Mouse (Mus musculus) intestine, embryonic 15.5 days (tissue): ENCODE measurements at regions not wholly inside any gene's neighbourhood (a gene's known extent, or its start where the extent isn't known, plus 50 kb on each side); places are given as distances from the start of the nearest gene placed in this dataset.
A peak's percentile ranks its signal among the peaks of the same experiment; 100 is the strongest.

Experiments used
- ATAC-seq: fragments of 200-750 bp; cut with Nextera tagmentation; 2 replicates; pipeline ENCODE4 v1.8.0; 2017; ENCODE audit warnings: moderate TSS enrichment, moderate library complexity
- H3K27ac ChIP-seq: fragments of 300-500 bp; sonication (generic); 2 replicates; pipeline ENCODE4 v1.5.1; 2015; ENCODE audit warnings: mild to moderate bottlenecking, inconsistent platforms
- H3K27me3 ChIP-seq: fragments of 300-500 bp; sonication (generic); replicated peaks from 2 replicates; pipeline ENCODE4 v1.6.1; 2015; ENCODE audit warnings: inconsistent platforms
- H3K36me3 ChIP-seq: fragments of 300-500 bp; sonication (generic); 2 replicates; pipeline ENCODE4 v1.6.1; 2015; ENCODE audit warnings: inconsistent platforms
- H3K4me1 ChIP-seq: fragments of 300-500 bp; sonication (generic); replicated peaks from 2 replicates; pipeline ENCODE4 v1.6.1; 2015; ENCODE audit warnings: inconsistent platforms
- H3K4me2 ChIP-seq: fragments of 300-500 bp; sonication (generic); replicated peaks from 2 replicates; pipeline ENCODE4 v1.6.1; 2015; ENCODE audit warnings: mild to moderate bottlenecking, inconsistent platforms
- H3K4me3 ChIP-seq: fragments of 300-500 bp; sonication (generic); replicated peaks from 2 replicates; pipeline ENCODE4 v1.5.1; 2015; ENCODE audit warnings: inconsistent platforms
- H3K9ac ChIP-seq: fragments of 300-500 bp; sonication (generic); 2 replicates; pipeline ENCODE4 v1.6.1; 2015; ENCODE audit warnings: inconsistent platforms
- H3K9me3 ChIP-seq: fragments of 300-500 bp; sonication (generic); 2 replicates; pipeline ENCODE4 v1.6.1; 2016; ENCODE audit warnings: inconsistent platforms
- WGBS: fragments of 180-500 bp; shearing (Covaris S2); methylation state at CpG from one replicate; pipeline ENCODE4 v1.1.7; 2015; 5-methylcytosine and 5-hydroxymethylcytosine counted together

DNA sequence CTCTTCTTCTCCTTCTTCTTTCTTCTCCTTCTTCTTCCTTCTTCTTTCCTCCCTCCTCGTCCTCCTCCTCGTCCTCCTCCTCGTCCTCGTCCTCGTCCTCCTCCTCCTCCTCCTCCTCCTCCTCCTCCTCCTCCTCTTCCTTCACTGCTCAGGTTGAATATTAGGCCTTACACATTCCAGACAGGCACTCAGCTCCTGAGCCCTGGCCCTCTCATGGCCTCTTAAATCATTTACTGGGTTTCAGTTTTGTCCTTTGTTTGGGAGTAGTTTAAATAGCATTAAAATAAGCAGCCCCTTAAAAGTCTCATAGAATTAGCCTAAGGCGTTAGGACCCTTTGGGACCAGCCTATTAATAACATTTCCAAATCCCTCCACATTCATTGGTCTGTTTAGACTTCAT lies 57.3 kb upstream of the Armc2 start:
- Histone ChIP-seq H3K27ac (no peak overlapping the region), H3K9ac (no peak overlapping the region), H3K4me2 (no peak overlapping the region), H3K9me3 (no peaks in the 10 kb centered on the region), H3K4me1 (peaks cover 12% of the 10 kb centered on the region), H3K36me3 (no peaks in the 10 kb centered on the region), H3K27me3 (no peaks in the 10 kb centered on the region), H3K4me3 (no peak overlapping the region)
- 82% methylated on average over 6 of the region's 6 CpGs for WGBS
- no peak for ATAC-seq

DNA sequence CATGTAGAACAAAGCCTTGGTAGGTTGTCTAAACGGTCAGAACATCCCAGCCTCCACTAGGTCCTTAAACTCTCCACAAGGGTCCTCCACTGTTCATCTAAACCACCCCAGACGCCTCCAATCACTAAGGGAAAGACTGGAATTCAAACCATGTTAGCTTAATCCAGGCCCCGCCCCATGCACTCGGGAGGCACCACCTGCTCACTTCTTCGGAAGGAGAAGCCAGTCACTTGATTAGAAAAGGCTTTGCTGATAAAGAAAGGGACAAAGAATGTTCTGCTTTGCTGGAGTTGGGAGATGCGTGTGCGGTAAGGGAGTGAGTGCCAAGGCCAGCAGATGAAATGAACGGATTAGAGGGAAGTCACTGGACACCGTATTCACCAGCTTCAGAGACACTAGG lies 54.5 kb upstream of the Armc2 start:
- Histone ChIP-seq H3K4me2 (peak overlapping the region; percentile 35), H3K4me1 (peaks cover 12% of the 10 kb centered on the region), H3K27ac (no peak overlapping the region), H3K9me3 (no peaks in the 10 kb centered on the region), H3K9ac (no peak overlapping the region), H3K36me3 (no peaks in the 10 kb centered on the region), H3K4me3 (no peak overlapping the region), H3K27me3 (no peaks in the 10 kb centered on the region)
- peak; percentile 69 for ATAC-seq
- WGBS, result 36% methylated on average over 9 of the region's 9 CpGs

DNA sequence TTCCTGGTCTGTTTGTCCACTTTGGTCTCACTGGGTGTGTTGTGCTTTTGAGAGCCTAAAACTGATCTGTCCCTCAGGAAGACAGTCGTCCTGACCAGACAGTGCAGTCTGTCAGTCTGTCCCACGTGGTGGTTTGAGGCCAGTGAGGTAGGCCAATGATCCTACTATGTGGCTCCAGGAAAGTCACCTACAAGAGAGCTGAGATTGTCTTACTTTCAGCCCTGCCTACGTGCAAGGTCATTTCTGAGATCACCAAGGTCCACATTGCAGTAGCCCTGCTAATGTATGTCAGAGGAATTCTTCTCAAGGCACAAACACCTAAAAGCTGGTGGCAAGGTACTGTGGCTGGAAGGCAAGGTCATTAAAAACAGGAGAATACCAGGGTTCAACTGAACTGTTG lies 53.9 kb upstream of the Armc2 start:
- Histone ChIP-seq H3K9ac (no peak overlapping the region), H3K27ac (no peak overlapping the region), H3K36me3 (no peaks in the 10 kb centered on the region), H3K27me3 (no peaks in the 10 kb centered on the region), H3K4me2 (no peak overlapping the region), H3K4me3 (no peak overlapping the region), H3K9me3 (no peaks in the 10 kb centered on the region), H3K4me1 (peaks cover 12% of the 10 kb centered on the region)
- WGBS, result 43% methylated on average over 3 of the region's 3 CpGs
- ATAC-seq, result 0 out of 2 replicates have a peak, but pooled peaks have one; percentile 9

DNA sequence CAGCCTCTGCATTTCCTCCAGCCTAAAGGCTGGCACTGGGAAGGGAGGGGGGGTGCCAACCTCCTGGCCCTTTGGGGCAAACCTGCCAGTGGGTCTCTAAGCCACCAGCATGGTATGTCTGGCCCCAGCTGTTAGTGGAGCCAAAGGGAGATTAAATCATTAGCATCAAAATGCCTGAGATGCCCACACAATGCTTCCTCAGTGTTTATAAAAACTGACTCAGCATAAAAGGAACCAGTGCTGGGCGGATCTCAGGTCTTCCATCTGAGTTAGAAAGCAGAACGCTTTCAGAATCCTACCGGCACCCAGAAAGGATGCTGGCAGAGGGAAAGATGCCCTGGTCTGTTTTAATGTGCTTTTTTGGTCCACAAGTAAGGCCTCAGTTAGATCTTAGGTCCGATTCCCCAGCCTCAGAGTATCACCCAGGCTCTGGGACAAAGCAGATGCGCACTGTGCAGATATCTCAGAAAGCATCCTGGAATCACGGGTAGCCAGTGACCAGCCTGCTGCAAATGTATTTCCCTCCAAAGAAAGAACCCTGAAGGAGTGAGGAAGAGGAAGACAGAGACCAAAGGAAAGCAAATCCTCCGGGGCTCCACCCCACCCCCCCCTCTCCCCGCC lies 53.3 kb upstream of the Armc2 start:
- WGBS, result 48% methylated on average over 8 of the region's 8 CpGs
- no peaks in the 10 kb centered on the region for H3K27me3 ChIP-seq
- no peaks in the 10 kb centered on the region for H3K9me3 ChIP-seq
- H3K27ac ChIP-seq, result no peak overlapping the region
- H3K4me3 ChIP-seq, result no peak overlapping the region
- ATAC-seq, result no peak
- H3K9ac ChIP-seq, result no peak overlapping the region
- no peaks in the 10 kb centered on the region for H3K36me3 ChIP-seq
- H3K4me1 ChIP-seq, result peaks cover 12% of the 10 kb centered on the region
- H3K4me2 ChIP-seq, result no peak overlapping the region

DNA sequence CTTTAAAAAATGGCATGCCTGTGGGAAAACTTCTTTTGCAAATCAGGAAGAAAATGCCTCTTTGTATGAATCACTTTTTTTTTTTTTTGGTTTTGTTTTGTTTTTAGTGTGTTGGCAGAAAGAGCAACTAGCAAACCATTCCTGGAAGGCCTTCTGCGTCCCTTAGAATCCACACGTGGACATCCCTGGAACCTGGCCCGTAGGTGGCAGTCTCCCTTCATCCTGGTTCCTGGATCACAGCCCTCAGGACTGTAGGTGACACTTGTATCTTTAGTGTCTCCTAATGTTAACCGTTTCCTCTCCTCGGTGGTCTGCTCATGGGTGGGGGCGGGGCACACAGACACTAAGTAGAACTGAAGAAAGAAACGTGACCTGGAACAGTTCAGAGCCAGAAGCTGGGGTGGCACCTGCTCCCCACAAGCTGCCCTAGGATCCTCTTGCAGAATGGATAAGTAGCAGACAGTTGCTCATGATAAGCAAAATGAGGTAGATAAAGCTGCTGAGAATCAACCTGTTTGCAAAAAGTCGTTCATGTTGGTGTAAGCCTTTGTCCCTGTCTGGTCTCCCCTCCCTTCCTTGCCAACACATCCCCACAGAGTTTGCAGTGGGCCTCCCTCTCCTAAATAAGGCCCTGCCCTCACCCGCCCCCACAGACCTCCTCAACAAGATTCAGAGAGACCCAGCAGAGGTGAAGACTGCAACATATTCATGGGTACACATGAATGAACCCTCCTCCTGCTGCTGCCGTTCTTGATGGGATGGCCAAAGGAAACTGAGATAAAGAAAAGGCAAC lies 52.6 kb upstream of the Armc2 start:
- no peak overlapping the region for H3K4me3 ChIP-seq
- 27% methylated on average over 10 of the region's 10 CpGs for WGBS
- H3K4me2 ChIP-seq, result no peak overlapping the region
- peaks cover 12% of the 10 kb centered on the region for H3K4me1 ChIP-seq
- no peaks in the 10 kb centered on the region for H3K27me3 ChIP-seq
- no peaks in the 10 kb centered on the region for H3K36me3 ChIP-seq
- no peak overlapping the region for H3K27ac ChIP-seq
- peak; percentile 65; the same call in 1 of the 2 replicates for ATAC-seq
- no peak overlapping the region for H3K9ac ChIP-seq
- H3K9me3 ChIP-seq, result no peaks in the 10 kb centered on the region

DNA sequence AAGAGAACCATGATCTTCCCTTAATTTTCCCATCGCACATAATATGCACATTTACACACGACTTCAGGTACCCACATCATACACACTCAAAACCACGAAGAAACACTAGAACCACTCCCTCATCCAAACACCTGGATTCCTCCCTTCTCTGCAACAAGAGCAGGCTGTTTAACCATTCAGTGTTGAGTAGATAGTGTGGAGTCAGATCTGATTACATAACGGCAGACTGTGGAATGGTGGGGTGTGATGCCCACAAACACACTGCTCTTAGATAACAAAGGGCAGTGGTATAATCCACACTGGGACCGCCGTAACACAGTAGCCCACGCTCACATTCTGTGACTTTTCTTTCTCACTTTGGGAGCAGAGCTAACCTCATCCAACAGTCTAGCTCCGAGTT lies 51.5 kb upstream of the Armc2 start:
- no peak overlapping the region for H3K9ac ChIP-seq
- no peaks in the 10 kb centered on the region for H3K36me3 ChIP-seq
- ATAC-seq, result no peak
- no peak overlapping the region for H3K27ac ChIP-seq
- H3K4me3 ChIP-seq, result no peak overlapping the region
- H3K4me2 ChIP-seq, result no peak overlapping the region
- WGBS, result 84% methylated on average over 8 of the region's 8 CpGs
- H3K27me3 ChIP-seq, result no peaks in the 10 kb centered on the region
- peaks cover 12% of the 10 kb centered on the region for H3K4me1 ChIP-seq
- H3K9me3 ChIP-seq, result no peaks in the 10 kb centered on the region

DNA sequence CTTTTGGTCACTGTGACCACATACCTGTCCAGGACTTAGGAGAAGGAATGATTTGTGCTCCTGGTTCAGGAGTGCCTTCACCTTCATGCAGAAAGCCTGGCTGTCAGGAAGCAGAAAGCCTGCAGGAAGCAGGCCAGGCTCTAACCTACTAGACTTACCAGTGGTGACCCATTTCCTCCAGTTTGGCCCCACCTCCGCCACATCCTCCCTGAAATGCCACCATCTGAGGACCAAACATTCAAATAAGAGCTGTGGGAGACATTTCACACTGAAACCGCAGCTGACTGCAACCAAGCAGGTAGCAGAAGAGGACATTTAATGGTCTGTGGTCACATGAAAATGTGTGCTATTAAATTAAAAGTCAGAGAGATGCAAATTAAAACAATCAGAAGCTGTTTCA lies 50.3 kb upstream of the Armc2 start:
- no peaks in the 10 kb centered on the region for H3K9me3 ChIP-seq
- no peaks in the 10 kb centered on the region for H3K36me3 ChIP-seq
- no peak overlapping the region for H3K27ac ChIP-seq
- no peak overlapping the region for H3K4me3 ChIP-seq
- WGBS, result 73% methylated on average over 2 of the region's 2 CpGs
- no peak overlapping the region for H3K4me2 ChIP-seq
- no peak overlapping the region for H3K9ac ChIP-seq
- H3K27me3 ChIP-seq, result no peaks in the 10 kb centered on the region
- no peak for ATAC-seq
- peaks cover 12% of the 10 kb centered on the region for H3K4me1 ChIP-seq
